Mouse (Mus musculus): ENCODE results near the gene Ccdc86. TPM values are rescaled to one million over a fixed set of nuclear protein-coding genes. Genes with fewer than 3 reads are reported as not detected.

The Ccdc86 gene
- polyA plus RNA-seq, 1 experiment from 2014 or later: 15.2 TPM

- Histone ChIP-seq H3K27me3 (0 out of 2 replicates have a peak, but pooled peaks cover under 1% of the 10 kb centered on the region), H3K36me3 (peaks cover 39% of the 10 kb centered on the region), H3K4me2 (peak overlapping the region; percentile 100), H3K9ac (peak overlapping the region; percentile 91), H3K9me3 (no peaks in the 10 kb centered on the region), H3K27ac (no peak overlapping the region), H3K4me3 (peak overlapping the region; percentile 72), H3K4me1 (replicated peaks) (peaks cover 37% of the 10 kb centered on the region)
- no peak for ATAC-seq (ENCODE audit: low FRiP score)
- 86% methylated on average over 5 of the region's 5 CpGs for WGBS
Observed at GRCm38 (mm10) chr19:10947219-10947618, 1.8 kb downstream of the Ccdc86 start.

GRCm38 (mm10) chr19:10946506-10946905, 2.6 kb downstream of the Ccdc86 start:
- Histone ChIP-seq H3K27ac (no peak overlapping the region), H3K9ac (peak overlapping the region; percentile 91), H3K4me1 (replicated peaks) (peaks cover 33% of the 10 kb centered on the region), H3K4me2 (peak overlapping the region; percentile 100; the same call in 1 of the 2 replicates), H3K4me3 (peak overlapping the region; percentile 72; the same call in 1 of the 2 replicates), H3K27me3 (0 out of 2 replicates have a peak, but pooled peaks cover 6% of the 10 kb centered on the region), H3K36me3 (peaks cover 44% of the 10 kb centered on the region), H3K9me3 (no peaks in the 10 kb centered on the region)
- no peak for ATAC-seq (ENCODE audit: low FRiP score)
- 91% methylated on average over 3 of the region's 3 CpGs for WGBS

GRCm38 (mm10) chr19:10943955-10944354, 5.1 kb downstream of the Ccdc86 start:
- Histone ChIP-seq H3K9ac (no peak overlapping the region), H3K4me3 (no peak overlapping the region), H3K4me1 (replicated peaks) (peaks cover 45% of the 10 kb centered on the region), H3K27ac (no peak overlapping the region), H3K27me3 (0 out of 2 replicates have a peak, but pooled peaks cover 6% of the 10 kb centered on the region), H3K9me3 (no peaks in the 10 kb centered on the region), H3K4me2 (no peak overlapping the region), H3K36me3 (peaks cover 44% of the 10 kb centered on the region)
- 90% methylated on average over 3 of the region's 3 CpGs for WGBS
- ATAC-seq (ENCODE audit: low FRiP score): no peak

- Histone ChIP-seq H3K4me1 (replicated peaks) (peaks cover 18% of the 10 kb centered on the region), H3K4me3 (peak overlapping the region; percentile 39), H3K9me3 (no peaks in the 10 kb centered on the region), H3K9ac (peak overlapping the region; percentile 75), H3K36me3 (peaks cover 37% of the 10 kb centered on the region), H3K4me2 (peak overlapping the region; percentile 74), H3K27ac (peak overlapping the region; percentile 81), H3K27me3 (0 out of 2 replicates have a peak, but pooled peaks cover 6% of the 10 kb centered on the region)
- peak; percentile 85 for ATAC-seq (ENCODE audit: low FRiP score)
- WGBS: 2% methylated on average over 40 of the region's 40 CpGs
Observed at GRCm38 (mm10) chr19:10940801-10941457, 8.1 kb downstream of the Ccdc86 start.

- peak overlapping the region; percentile 75 for H3K9ac ChIP-seq
- peak overlapping the region; percentile 81 for H3K27ac ChIP-seq
- no peaks in the 10 kb centered on the region for H3K9me3 ChIP-seq
- WGBS: 16% methylated on average over 37 of the region's 37 CpGs
- peaks cover 35% of the 10 kb centered on the region for H3K36me3 ChIP-seq
- H3K4me3 ChIP-seq: peak overlapping the region; percentile 39
- peak overlapping the region; percentile 74 for H3K4me2 ChIP-seq
- ATAC-seq (ENCODE audit: low FRiP score): peak; percentile 91
- 0 out of 2 replicates have a peak, but pooled peaks cover 6% of the 10 kb centered on the region for H3K27me3 ChIP-seq
- H3K4me1 ChIP-seq (replicated peaks): peaks cover 18% of the 10 kb centered on the region
Observed at GRCm38 (mm10) chr19:10940097-10940800, 8.8 kb downstream of the Ccdc86 start.

GRCm38 (mm10) chr19:10938771-10939170, 10.3 kb downstream of the Ccdc86 start:
- Histone ChIP-seq H3K4me1 (replicated peaks) (peaks cover 18% of the 10 kb centered on the region), H3K4me2 (no peak overlapping the region), H3K4me3 (no peak overlapping the region), H3K9ac (no peak overlapping the region), H3K9me3 (no peaks in the 10 kb centered on the region), H3K27me3 (0 out of 2 replicates have a peak, but pooled peaks cover 6% of the 10 kb centered on the region), H3K27ac (no peak overlapping the region), H3K36me3 (peaks cover 21% of the 10 kb centered on the region)
- no peak for ATAC-seq (ENCODE audit: low FRiP score)
- 67% methylated on average over 3 of the region's 3 CpGs for WGBS

GRCm38 (mm10) chr19:10937110-10937563, 11.9 kb downstream of the Ccdc86 start, which contains the start of gene Ptgdr2:
Gene Ptgdr2 (plus strand): TSS chr19:10937160.
- no peak within 1 kb of the TSS for H3K27ac ChIP-seq
- no peak within 1 kb of the TSS for H3K9ac ChIP-seq
- H3K4me1 ChIP-seq (replicated peaks): peaks cover 18% of the 10 kb centered on the region
- no peak within 1 kb of the TSS for H3K4me3 ChIP-seq
- H3K36me3 ChIP-seq: peaks cover 4% of the 10 kb centered on the region
- WGBS: 72% methylated on average over 5 of the region's 5 CpGs
- no peak within 1 kb of the TSS for H3K4me2 ChIP-seq
- no peaks in the 10 kb centered on the region for H3K9me3 ChIP-seq
- no peak for ATAC-seq (ENCODE audit: low FRiP score)
- H3K27me3 ChIP-seq: 0 out of 2 replicates have a peak, but pooled peaks cover 4% of the 10 kb centered on the region

- Histone ChIP-seq H3K4me1 (replicated peaks) (peaks cover 11% of the 10 kb centered on the region), H3K4me3 (no peak overlapping the region), H3K27me3 (no peaks in the 10 kb centered on the region), H3K36me3 (no peaks in the 10 kb centered on the region), H3K4me2 (no peak overlapping the region), H3K9ac (no peak overlapping the region), H3K9me3 (no peaks in the 10 kb centered on the region), H3K27ac (no peak overlapping the region)
- WGBS: 90% methylated on average over 5 of the region's 5 CpGs
- no peak for ATAC-seq (ENCODE audit: low FRiP score)
Observed at GRCm38 (mm10) chr19:10936077-10936476, 13.0 kb downstream of the Ccdc86 start.

GRCm38 (mm10) chr19:10935029-10935428, 14.0 kb downstream of the Ccdc86 start:
- ATAC-seq (ENCODE audit: low FRiP score): no peak
- H3K4me3 ChIP-seq: no peak overlapping the region

GRCm38 (mm10) chr19:10930641-10931040, 18.4 kb downstream of the Ccdc86 start:
- H3K4me3 ChIP-seq: no peak overlapping the region
- ATAC-seq (ENCODE audit: low FRiP score): no peak
- H3K4me2 ChIP-seq: no peak overlapping the region
- no peak overlapping the region for H3K27ac ChIP-seq
- 82% methylated on average over 2 of the region's 2 CpGs for WGBS
- no peak overlapping the region for H3K9ac ChIP-seq
- H3K9me3 ChIP-seq: no peaks in the 10 kb centered on the region
- H3K27me3 ChIP-seq: no peaks in the 10 kb centered on the region
- H3K4me1 ChIP-seq (replicated peaks): no peaks in the 10 kb centered on the region; the same call in 1 of the 2 replicates
- H3K36me3 ChIP-seq: no peaks in the 10 kb centered on the region

More at GRCm38 (mm10) chr19:10935029-10935428, 14.0 kb downstream of the Ccdc86 start:
- Histone ChIP-seq H3K4me1 (replicated peaks) (peaks cover under 1% of the 10 kb centered on the region; the same call in 1 of the 2 replicates), H3K27ac (no peak overlapping the region), H3K9me3 (no peaks in the 10 kb centered on the region), H3K4me2 (no peak overlapping the region), H3K9ac (no peak overlapping the region), H3K36me3 (no peaks in the 10 kb centered on the region), H3K27me3 (no peaks in the 10 kb centered on the region)
- WGBS: 34% methylated on average over 5 of the region's 5 CpGs

- no peak overlapping the region for H3K4me3 ChIP-seq
- H3K9ac ChIP-seq: no peak overlapping the region
- 32% methylated on average over 4 of the region's 4 CpGs for WGBS
- ATAC-seq (ENCODE audit: low FRiP score): no peak
- no peaks in the 10 kb centered on the region; the same call in 1 of the 2 replicates for H3K4me1 ChIP-seq (replicated peaks)
- no peaks in the 10 kb centered on the region for H3K27me3 ChIP-seq
- no peak overlapping the region for H3K27ac ChIP-seq
- no peak overlapping the region for H3K4me2 ChIP-seq
- H3K9me3 ChIP-seq: no peaks in the 10 kb centered on the region
- no peaks in the 10 kb centered on the region for H3K36me3 ChIP-seq
Observed at GRCm38 (mm10) chr19:10926666-10927065, 22.4 kb downstream of the Ccdc86 start.

- 22% methylated on average over 6 of the region's 6 CpGs for WGBS
- no peaks in the 10 kb centered on the region for H3K27me3 ChIP-seq
- H3K4me2 ChIP-seq: no peak overlapping the region
- no peaks in the 10 kb centered on the region for H3K9me3 ChIP-seq
- no peak overlapping the region for H3K4me3 ChIP-seq
- no peak overlapping the region for H3K9ac ChIP-seq
- H3K36me3 ChIP-seq: no peaks in the 10 kb centered on the region
- ATAC-seq (ENCODE audit: low FRiP score): peak; percentile 52; the same call in 1 of the 2 replicates
- H3K27ac ChIP-seq: 0 out of 2 replicates have a peak overlapping the region, but pooled peaks have one; percentile 55
- H3K4me1 ChIP-seq (replicated peaks): no peaks in the 10 kb centered on the region; the same call in 1 of the 2 replicates
Observed at GRCm38 (mm10) chr19:10926123-10926621, 22.9 kb downstream of the Ccdc86 start.
